Mouse (Mus musculus) spleen, adult 2 months (tissue): ENCODE measurements around the gene Mgat3.

Source experiments
- CTCF ChIP-seq: fragments of 200-500 bp; IDR thresholded peaks from 2 replicates; pipeline ENCODE4 v1.5.1; 2011; ENCODE audit warnings: mild to moderate bottlenecking, inconsistent platforms; ENCODE audit not compliant: insufficient read depth, insufficient read length, insufficient replicate concordance; ENCODE audit errors: extremely low read depth
- POLR2A ChIP-seq: fragments of 200-500 bp; IDR thresholded peaks from 2 replicates; pipeline ENCODE4 v1.6.1; 2011; ENCODE audit warnings: low read depth, low read length, inconsistent platforms

GRCm38 (mm10) chr15:80235535-80235934 is 62.0 kb downstream of the Mgat3 start, which contains the start of gene AC140267.1:
- TF ChIP-seq POLR2A (no peak), CTCF (no peak)
